Mouse (Mus musculus) lung, postnatal 0 days (tissue): ENCODE data around the gene Cdh4.

Experiments used
- CTCF ChIP-seq: IDR thresholded peaks from 2 replicates; pipeline ENCODE4 v1.5.1; 2016; ENCODE audit warnings: antibody characterized with exemption, mild to moderate bottlenecking
- EP300 ChIP-seq: IDR thresholded peaks from 2 replicates; pipeline ENCODE4 v1.6.1; 2016; ENCODE audit warnings: antibody characterized with exemption, mild to moderate bottlenecking, control low read depth

- no peak for TF ChIP-seq CTCF
- TF ChIP-seq EP300 = no peak
Measured at GRCm38 (mm10) chr2:179488526-179489139, 46.4 kb downstream of the Cdh4 start.
